Mouse (Mus musculus): ENCODE data around the gene Col15a1. TPM values are rescaled to one million over a fixed set of nuclear protein-coding genes. Genes with fewer than 3 reads are reported as not detected.
A peak's percentile ranks its signal among the peaks of the same experiment; 100 is the strongest.

Gene Col15a1
- polyA plus RNA-seq (2015; fragmentation: Nextera tagmentation; extraction: Ambion mirVana), result 4.9 and 6.0 TPM in 2 replicates

DNA sequence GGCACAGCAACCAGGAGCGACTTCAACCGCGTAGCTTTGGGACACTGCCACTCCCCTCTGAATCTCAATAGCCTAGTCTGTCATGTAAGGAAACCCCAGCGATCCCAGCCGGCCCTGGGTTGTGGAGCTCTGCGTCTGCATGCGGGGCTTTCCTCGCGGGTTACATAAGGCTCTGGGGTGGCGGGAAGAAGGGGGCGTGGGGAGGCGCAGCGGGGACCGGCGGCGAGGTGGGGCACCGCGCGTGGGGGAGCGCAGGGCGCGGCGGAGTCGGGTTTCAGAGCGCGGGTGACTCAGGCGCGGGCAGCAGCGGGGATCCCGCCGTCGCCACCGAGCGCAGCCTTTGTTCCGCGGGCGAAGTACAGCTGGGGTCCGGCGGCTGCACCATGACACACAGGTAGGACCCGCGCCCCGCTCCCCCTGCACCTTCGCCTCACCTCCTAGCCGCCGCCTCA, at the start of gene Col15a1:
TSS of gene Col15a1 (plus strand) at position 193 of the 452 bp plus-strand sequence.
- peaks cover 10% of the 10 kb centered on the region for H3K4me1 ChIP-seq (ENCODE audit: insufficient read depth, low read depth, low read length)
- no peaks in the 10 kb centered on the region for H3K36me3 ChIP-seq (ENCODE audit: insufficient read depth, low read length)
- peaks cover 6% of the 10 kb centered on the region; the same call in 1 of the 2 replicates for H3K27me3 ChIP-seq (replicated peaks; ENCODE audit: insufficient read depth, low read length)
- no peak for TF ChIP-seq CTCF (IDR thresholded peaks at IDR 0.05)
- ATAC-seq (peak; percentile 33; the same call in 1 of the 2 replicates), DNase-seq (ENCODE audit: low spot score) (no peak)
- 2% methylated on average over 26 of the region's 45 CpGs for WGBS
- H3K4me2 ChIP-seq (replicated peaks; ENCODE audit: low read depth, low read length), result peak within 1 kb of the TSS; percentile 85
- no peaks in the 10 kb centered on the region for H3K9me3 ChIP-seq (ENCODE audit: low read length)
- H3K4me3 ChIP-seq (ENCODE audit: low read depth, low read length), result peak within 1 kb of the TSS; percentile 39
- H3K9ac ChIP-seq (replicated peaks; ENCODE audit: low read depth), result no peak within 1 kb of the TSS
- no peak within 1 kb of the TSS for H3K27ac ChIP-seq (ENCODE audit: low read length)

DNA sequence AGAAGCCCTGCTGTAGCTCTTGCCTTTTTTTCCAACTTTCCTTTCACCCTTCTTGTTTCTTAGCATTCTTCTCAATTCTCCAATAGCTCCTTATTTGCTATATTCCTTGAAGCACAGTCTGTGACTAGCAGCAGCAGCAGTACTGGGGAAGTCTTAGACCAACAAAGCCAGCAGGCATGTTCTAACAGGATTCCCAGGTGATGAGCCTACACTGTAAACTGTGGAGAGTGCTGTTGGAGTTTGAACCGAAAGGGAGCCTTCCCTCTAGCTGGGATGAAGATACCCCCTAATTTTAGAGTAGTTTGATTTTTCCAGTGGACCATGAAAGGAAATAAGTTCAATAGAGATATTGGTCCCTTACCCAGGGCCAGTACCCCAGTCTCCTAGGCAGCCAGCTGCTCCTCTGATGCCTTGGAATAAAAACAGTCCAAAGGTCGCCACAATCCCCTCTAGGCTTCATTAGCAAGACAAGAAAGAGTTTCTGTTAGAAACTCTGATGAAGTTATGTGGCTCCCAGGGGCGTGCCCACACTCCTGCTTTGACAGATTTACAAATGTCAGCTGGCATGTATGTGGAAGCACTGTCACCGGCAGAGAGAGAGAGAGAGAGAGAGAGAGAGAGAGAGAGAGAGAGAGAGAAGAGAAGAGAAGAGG, 46.7 kb upstream of the Col15a1 start:
- H3K9me3 ChIP-seq (ENCODE audit: low read length), result no peaks in the 10 kb centered on the region
- DNase-seq (ENCODE audit: low spot score) (no peak), ATAC-seq (no peak)
- H3K4me1 ChIP-seq (ENCODE audit: insufficient read depth, low read depth, low read length), result no peaks in the 10 kb centered on the region
- TF ChIP-seq CTCF (IDR thresholded peaks at IDR 0.05) (no peak), EP300 (IDR thresholded peaks at IDR 0.05) (no peak)
- no peak overlapping the region for H3K4me2 ChIP-seq (replicated peaks; ENCODE audit: low read depth, low read length)
- H3K9ac ChIP-seq (replicated peaks; ENCODE audit: low read depth), result no peak overlapping the region
- WGBS, result 22% methylated on average over 3 of the region's 4 CpGs
- H3K27ac ChIP-seq (ENCODE audit: low read length), result no peak overlapping the region
- H3K4me3 ChIP-seq (ENCODE audit: low read depth, low read length), result no peak overlapping the region
- no peaks in the 10 kb centered on the region for H3K27me3 ChIP-seq (replicated peaks; ENCODE audit: insufficient read depth, low read length)
- H3K36me3 ChIP-seq (ENCODE audit: insufficient read depth, low read length), result no peaks in the 10 kb centered on the region

DNA sequence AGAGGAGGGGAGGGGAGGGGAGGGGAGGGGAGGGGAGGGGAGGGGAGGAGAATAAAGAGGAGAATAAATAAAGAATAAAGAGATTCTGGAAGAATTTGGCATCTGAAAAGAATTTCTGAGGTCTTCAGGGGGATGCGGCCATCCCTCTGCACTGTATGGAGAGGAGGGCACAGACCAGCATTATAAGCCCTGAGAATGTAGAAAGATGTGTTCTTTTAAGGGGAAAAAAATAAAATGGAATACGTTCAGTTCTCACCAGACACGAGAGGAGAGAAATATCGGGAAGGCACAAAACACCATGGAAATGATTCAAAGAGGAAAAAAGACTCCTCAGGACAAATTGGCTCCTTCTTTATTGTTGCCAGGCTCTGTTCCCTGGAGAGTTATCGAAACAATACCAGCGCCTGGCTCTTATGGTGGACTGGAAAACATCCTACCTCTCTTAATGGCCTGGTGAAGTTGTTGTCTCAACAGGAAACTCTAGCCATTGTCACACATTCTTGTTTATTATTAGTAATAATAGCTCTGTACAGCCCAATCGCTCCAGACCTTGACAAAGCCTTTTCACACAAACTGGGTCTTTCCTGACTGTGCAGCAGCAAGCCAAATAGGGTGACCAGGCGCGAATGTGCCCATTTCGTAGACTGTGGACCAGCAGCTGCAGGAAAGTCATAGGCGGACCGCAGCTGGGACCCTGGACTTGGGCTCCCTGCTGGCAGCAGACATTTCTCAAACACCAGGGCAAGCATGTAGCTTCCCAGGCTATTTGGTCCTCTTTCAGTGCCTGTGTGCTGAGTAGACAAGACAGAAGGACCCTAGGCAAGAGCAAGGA, 46.0 kb upstream of the Col15a1 start:
- Histone ChIP-seq H3K4me3 (ENCODE audit: low read depth, low read length) (no peak overlapping the region), H3K27me3 (replicated peaks; ENCODE audit: insufficient read depth, low read length) (no peaks in the 10 kb centered on the region), H3K4me1 (ENCODE audit: insufficient read depth, low read depth, low read length) (no peaks in the 10 kb centered on the region), H3K9ac (replicated peaks; ENCODE audit: low read depth) (no peak overlapping the region), H3K9me3 (ENCODE audit: low read length) (no peaks in the 10 kb centered on the region), H3K4me2 (replicated peaks; ENCODE audit: low read depth, low read length) (no peak overlapping the region), H3K36me3 (ENCODE audit: insufficient read depth, low read length) (no peaks in the 10 kb centered on the region), H3K27ac (ENCODE audit: low read length) (no peak overlapping the region)
- WGBS, result 55% methylated on average over 12 of the region's 12 CpGs
- TF ChIP-seq CTCF (IDR thresholded peaks at IDR 0.05), result no peak
- DNase-seq (ENCODE audit: low spot score) (no peak), ATAC-seq (no peak)

DNA sequence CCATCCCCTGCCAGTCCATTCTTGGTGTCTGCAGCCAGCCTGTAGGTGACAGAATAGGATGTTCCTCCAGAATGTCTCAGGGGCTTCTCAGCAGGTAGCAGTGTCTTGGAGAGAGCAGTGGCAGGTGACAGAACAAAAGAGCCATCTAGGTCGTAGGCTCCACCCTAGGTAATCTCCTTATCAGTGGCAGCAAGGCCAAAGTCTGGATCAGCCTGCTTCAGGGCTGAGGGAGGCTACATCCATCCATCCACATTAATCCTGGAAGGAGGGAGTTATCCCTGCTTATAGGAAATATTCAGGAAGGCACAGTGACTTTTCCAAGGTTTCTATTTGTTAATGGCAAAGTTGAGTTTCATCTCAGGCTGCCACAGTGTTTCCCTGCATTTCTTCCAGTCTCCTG, 35.6 kb upstream of the Col15a1 start:
- Histone ChIP-seq H3K9ac (replicated peaks; ENCODE audit: low read depth) (no peak overlapping the region), H3K9me3 (ENCODE audit: low read length) (no peaks in the 10 kb centered on the region), H3K27me3 (replicated peaks; ENCODE audit: insufficient read depth, low read length) (no peaks in the 10 kb centered on the region), H3K4me3 (ENCODE audit: low read depth, low read length) (no peak overlapping the region), H3K4me1 (ENCODE audit: insufficient read depth, low read depth, low read length) (no peaks in the 10 kb centered on the region), H3K36me3 (ENCODE audit: insufficient read depth, low read length) (no peaks in the 10 kb centered on the region), H3K27ac (ENCODE audit: low read length) (no peak overlapping the region), H3K4me2 (replicated peaks; ENCODE audit: low read depth, low read length) (no peak overlapping the region)
- DNase-seq (ENCODE audit: low spot score), result no peak
- WGBS, result 11% methylated on average over 1 of the region's 1 CpGs
- TF ChIP-seq CTCF (IDR thresholded peaks at IDR 0.05), result no peak
- ATAC-seq, result no peak

DNA sequence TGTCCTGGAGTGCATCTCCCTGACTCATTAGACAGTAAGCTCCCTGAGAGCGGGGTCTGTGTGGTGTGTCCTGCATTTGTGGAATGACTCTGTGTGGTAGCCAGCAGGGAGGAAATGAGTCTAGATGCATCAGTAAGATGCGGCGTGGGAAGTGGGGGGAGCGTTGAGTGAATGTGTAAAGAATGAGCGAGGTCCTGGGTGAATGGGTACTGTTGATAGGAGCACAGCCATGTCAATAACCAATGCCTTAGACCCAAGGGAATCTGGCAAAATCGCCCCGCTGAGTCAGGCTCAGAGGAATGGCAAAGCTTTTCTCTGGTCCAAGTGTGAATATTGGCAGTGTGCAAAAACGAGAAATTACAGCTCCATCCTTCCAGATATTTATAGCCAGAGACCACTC, 30.9 kb upstream of the Col15a1 start:
- H3K4me3 ChIP-seq (ENCODE audit: low read depth, low read length), result no peak overlapping the region
- H3K36me3 ChIP-seq (ENCODE audit: insufficient read depth, low read length), result no peaks in the 10 kb centered on the region
- no peaks in the 10 kb centered on the region for H3K27me3 ChIP-seq (replicated peaks; ENCODE audit: insufficient read depth, low read length)
- no peaks in the 10 kb centered on the region for H3K4me1 ChIP-seq (ENCODE audit: insufficient read depth, low read depth, low read length)
- no peak overlapping the region for H3K27ac ChIP-seq (ENCODE audit: low read length)
- H3K9me3 ChIP-seq (ENCODE audit: low read length), result no peaks in the 10 kb centered on the region
- no peak for DNase-seq (ENCODE audit: low spot score)
- no peak overlapping the region for H3K9ac ChIP-seq (replicated peaks; ENCODE audit: low read depth)
- H3K4me2 ChIP-seq (replicated peaks; ENCODE audit: low read depth, low read length), result no peak overlapping the region
- 75% methylated on average over 8 of the region's 8 CpGs for WGBS
- ATAC-seq, result no peak
- no peak for TF ChIP-seq CTCF (IDR thresholded peaks at IDR 0.05)

DNA sequence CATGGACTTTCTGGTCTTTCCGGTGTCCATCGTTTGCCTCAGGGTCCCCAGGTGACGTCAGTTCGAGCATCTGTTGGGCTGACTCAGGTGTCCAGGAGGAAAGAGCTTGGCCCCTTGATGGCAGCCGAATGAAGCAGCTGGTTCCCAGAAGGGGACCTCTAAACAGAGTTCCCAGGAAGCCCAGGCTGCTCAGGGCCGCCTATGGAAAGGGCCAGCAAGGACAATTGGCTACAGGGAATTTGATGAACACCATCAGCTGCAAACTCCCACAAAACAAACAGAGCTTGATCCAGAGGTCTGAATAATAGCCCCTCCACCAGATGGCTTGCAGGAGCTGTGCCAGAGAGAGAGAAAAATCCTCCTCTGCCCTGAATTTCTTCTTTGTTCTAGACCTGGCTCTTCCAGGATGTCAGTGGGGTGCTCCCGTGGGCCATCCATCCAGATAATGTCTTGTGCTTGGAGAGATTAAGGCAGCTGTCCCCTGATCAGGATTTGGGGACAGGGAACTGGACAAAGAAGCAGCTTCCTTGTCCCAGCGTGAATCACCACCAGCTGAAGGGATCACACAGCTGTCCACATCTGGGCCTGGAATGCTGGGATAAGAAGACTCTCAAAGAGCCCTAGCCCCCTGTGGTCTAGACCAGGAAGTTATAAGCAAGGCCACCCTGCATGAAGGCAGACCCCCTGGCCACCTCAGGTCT, 29.6 kb upstream of the Col15a1 start:
- Histone ChIP-seq H3K4me1 (ENCODE audit: insufficient read depth, low read depth, low read length) (no peaks in the 10 kb centered on the region), H3K27me3 (replicated peaks; ENCODE audit: insufficient read depth, low read length) (no peaks in the 10 kb centered on the region), H3K36me3 (ENCODE audit: insufficient read depth, low read length) (no peaks in the 10 kb centered on the region), H3K4me3 (ENCODE audit: low read depth, low read length) (no peak overlapping the region), H3K27ac (ENCODE audit: low read length) (no peak overlapping the region), H3K9ac (replicated peaks; ENCODE audit: low read depth) (no peak overlapping the region), H3K4me2 (replicated peaks; ENCODE audit: low read depth, low read length) (no peak overlapping the region), H3K9me3 (ENCODE audit: low read length) (no peaks in the 10 kb centered on the region)
- ATAC-seq, result no peak
- WGBS, result 68% methylated on average over 8 of the region's 8 CpGs
- DNase-seq (ENCODE audit: low spot score), result no peak
- no peak for TF ChIP-seq CTCF (IDR thresholded peaks at IDR 0.05)
- TF ChIP-seq EP300 (IDR thresholded peaks at IDR 0.05), result no peak
